Mouse (Mus musculus): ENCODE results near the gene Elovl2.

DNA sequence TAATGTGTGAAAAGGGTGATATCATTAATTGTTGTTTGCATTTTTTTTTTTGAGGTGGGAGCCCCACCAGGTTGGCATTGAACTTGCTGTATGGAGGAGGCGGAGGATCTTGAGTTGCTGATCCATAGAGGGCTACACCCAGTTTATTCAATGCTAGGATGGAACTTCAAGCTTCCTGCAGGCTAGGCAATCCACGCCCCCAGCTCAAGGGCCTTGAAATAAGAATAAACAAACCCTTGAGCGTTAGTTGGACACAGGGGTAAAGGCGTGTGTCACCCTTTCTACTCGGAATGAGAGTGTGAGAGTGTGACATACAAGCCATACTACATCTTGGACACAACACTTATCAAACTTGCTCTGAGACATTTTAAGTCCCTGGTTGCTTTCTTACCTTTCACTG lies 31.5 kb upstream of the Elovl2 start:
- TF ChIP-seq CTCF (IDR thresholded peaks at IDR 0.05) (no peak), EP300 (IDR thresholded peaks at IDR 0.05) (0 out of 2 replicates have a peak, but pooled peaks have one; percentile 7)
